Mouse (Mus musculus): ENCODE data around the gene Ifngr2.

Ifngr2 gene

DNA sequence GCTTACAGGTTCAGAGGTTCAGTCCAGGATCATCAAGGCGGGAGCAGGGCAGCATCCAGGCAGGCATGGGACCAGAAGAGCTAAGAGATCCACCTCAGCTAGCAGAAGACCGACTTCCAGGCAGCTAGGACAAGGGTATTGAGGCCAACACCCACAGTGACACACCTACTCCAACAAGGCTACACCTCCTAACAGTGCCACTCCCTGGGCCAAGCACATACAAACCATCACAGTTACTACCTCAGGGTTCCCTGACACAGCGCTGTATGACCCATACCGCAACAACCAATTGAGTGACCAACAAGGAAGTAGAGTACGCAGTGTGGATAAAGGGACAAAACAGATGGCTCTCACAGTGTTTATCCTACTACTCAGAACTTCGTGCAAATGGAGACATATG, 10.5 kb upstream of the Ifngr2 start:
- DNase-seq (ENCODE audit: low spot score), result no peak

DNA sequence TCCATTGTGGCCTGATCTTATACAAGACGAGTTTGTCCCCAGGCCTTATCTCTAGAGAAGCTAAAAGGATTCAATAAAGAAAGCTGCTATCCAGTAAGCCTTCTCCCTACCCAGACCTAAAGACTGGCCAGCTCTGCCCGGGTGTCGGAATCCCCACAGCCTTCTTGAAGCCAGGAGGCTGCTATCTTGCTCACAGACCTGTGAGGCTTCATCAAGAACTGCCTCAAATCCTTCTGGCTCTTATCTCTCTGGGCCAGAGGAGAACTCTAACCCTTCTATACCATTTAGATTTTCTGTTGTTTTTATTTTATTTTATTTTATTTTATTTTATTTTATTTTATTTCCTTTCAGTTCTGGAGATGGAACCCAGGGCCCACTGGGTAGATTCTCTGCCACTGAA, 9.8 kb upstream of the Ifngr2 start:
- no peak for DNase-seq (ENCODE audit: low spot score)

DNA sequence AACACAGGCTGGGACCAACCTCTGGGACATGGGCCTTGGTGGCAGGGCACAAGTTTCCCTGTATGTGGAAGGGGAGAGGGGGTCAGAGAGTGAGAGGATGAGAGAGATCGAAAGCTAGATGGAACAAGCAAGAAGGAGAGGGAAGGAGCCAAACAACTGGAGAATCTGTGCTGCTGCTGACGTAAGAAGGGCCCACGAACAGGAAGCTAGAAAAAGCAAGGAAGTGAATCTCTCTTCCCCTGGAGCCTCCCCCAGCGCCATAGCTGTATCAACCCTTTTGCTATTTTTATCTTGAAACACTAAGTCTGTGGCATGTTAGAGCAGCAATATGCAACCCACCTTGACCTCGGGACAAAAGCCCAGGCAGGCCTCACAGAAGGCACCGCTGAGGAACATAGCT, 8.8 kb upstream of the Ifngr2 start:
- no peak for DNase-seq (ENCODE audit: low spot score)

DNA sequence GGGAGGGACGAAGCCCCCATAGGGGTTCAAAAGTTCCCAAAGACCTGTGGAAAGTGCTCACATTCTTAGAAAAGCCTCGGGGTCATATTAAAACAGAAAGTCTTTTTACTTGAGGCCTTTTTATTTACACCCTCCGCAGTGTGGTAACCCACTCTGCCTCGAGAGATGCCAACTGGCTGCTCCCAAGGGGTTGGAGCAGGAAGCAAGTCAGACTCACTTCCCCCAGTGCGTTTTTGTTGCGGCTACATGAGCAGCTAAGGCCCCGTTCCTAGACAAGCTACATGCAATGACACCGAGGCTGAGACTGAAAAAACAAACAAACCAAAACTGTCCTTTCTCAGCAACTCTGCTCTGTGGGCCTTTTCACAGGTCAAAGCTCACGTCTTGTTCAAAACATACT, 8.4 kb upstream of the Ifngr2 start:
- DNase-seq (ENCODE audit: low spot score), result no peak

DNA sequence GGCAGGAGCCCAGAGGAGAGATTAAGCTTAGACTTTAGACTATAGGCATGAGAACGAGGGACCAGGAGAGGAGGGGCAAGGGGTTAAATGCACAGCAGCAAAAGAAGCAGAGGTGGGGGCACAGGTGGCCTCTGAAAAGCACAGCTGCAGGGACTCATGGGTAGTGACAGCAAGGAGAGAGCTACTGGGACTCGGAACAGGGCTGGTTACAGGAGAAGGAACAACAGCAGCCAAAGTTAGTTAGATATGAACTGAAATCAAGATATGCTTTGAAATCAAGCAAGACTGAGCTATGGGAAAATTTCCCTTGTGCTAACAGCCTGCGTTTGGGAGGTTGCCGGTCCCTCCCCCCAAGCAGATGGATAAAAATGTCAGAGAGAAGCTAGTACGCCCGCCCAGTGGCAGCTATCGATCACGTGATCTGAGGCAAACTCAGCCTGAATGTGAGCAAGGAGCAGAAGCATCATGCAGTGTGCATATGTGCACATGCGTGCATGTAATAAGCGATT, 5.2 kb upstream of the Ifngr2 start:
- DNase-seq (ENCODE audit: low spot score), result no peak

DNA sequence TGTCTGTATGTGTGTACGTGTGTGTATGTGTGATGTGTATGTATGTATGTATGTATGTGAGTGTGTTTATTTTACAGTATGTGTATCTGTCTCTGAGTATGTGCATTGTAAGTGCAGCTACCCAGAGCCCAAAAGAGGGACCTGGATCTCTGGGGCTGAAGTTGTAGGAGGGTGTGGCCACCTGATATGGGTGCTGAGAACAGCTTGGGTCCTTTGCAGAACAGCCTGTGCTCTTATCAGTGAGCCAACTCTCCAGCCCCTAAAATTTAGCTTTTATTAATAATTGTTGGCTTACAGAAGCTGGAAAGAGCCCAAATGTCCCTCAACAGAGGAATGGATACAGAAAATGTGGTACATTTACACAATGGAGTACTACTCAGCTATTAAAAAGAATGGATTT, 3.3 kb upstream of the Ifngr2 start:
- no peak for DNase-seq (ENCODE audit: low spot score)

DNA sequence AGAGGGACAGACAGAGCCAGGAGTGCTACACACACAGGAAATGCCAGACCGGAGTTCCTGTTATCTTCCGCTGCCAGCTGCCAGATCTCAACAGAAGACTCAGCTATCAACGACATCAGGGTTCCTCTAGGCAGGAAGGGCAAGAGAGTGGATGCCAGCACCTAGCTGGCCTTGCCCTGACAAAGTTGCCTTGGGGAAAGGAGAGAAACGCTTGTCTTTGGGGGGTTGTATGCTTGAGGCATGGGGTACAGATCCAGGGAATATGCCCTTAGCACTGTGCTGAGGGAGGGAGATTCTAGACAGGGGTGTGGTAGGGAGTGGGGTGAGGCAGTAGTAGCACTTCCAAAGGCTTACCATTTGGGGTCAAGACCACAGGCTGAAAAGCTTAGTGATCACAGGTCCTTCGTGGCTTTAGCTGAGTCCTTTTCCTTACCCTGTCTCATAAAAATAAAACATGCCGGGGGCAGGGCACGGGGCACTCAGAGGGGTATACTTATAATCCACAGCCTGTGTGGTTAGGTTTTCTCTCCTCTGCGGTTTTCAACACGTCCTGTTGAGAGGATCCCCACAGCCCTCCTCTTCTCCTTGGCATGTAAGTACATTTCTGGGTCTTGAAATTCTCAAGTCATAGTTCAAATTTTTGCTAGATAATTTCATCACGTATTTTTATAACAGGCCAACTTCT, 1.1 kb upstream of the Ifngr2 start:
- DNase-seq (ENCODE audit: low spot score), result peak; percentile 83

DNA sequence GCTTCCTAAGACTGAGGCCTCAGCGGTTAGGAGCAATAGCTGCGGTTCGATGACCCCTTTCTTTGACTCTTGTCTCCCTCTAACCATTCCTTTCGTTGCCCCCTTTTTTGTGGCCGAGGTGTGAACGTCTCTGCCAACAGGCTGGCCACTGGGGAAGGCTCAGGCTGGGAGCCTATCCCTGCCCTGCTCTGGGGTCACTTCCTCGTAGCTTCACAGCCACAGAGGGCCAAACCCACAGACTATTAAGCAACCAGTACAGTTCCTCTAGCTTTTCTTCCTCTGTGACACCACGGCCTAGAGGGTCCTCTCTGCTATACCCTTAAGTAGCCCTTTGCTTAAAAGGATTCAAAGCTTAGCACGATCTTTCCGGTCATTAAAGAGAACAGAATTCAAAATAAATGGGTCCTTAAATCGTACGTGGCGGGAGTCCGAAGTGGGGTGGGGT, 459 bp upstream of the Ifngr2 start:
- DNase-seq (ENCODE audit: low spot score), result peak; percentile 73

DNA sequence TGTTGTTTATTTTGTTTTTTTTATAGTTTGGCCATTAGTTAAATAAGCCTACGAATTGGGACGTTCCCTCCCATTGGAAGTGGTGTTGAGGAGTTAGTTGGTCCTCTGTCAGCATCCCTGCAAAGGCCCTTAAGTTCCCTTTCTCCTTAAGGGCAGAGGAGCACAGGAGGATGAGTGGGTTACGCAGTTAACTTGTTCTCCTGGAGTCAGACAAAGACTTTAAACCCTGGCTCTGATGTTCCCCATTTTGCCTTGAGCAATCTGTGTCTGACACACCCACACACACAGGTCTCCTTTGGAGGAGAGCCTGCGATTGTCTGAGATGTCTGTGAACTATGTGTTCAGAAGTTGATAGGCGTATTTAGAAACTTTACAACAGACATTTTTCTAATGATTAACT, 1.1 kb downstream of the Ifngr2 start:
- DNase-seq (ENCODE audit: low spot score), result peak; percentile 31

DNA sequence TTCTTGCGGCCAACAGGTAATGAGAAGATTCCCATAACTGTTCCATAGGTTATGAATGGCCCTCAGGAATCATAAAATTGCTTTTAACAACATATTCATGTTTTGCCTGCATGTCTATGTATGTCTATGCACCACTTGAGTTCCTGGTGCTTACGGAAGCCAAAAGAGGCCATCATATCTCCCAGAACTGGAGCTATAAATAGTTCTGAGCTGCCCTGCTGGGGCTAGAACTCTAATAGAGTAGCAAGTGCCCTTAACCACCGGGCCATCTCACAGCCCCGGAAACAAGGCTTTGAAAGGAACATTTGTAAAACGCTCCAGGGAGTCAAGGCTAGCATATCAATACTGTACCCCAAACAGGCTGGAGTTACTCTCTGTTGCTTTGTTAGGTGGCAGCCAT, 1.7 kb downstream of the Ifngr2 start:
- no peak for DNase-seq (ENCODE audit: low spot score)

DNA sequence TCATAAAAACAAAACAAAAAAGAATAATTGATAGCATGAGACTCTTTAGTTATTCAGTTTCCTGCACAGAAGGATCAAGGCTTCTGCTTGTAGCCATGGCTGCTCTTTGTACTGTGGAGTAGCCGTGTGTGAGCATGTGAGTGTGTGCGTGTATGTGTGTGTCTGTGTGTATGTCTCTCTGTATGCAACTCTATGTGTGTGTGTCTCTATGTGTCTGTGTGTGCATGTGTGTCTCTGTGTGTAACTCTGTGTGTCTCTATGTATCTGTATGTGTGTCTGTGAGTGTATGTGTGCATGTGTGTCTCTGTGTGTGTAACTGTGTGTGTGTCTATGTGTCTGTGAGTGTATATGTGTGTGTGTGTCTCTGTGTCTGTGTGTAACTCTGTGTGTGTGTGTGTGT, 2.1 kb downstream of the Ifngr2 start:
- no peak for DNase-seq (ENCODE audit: low spot score)

DNA sequence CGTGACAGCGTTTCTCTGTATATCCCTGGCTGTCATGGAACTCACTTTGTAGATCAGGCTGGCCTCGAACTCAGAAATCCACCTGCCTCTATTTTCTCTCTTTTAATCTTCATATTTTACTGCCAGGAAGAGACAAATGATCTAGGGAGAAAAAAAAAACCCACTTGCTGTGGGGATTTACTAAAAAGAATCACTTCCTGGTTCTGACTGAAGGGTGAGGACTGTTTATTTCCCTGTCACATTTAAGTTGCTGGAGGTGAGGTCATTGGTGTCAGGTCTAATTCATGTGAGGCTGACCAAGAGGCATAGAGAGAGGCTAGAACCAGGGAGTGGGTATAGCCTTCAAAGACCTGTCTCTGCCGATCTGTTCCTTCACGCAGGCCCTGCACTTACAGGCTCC, 2.7 kb downstream of the Ifngr2 start:
- DNase-seq (ENCODE audit: low spot score), result no peak

DNA sequence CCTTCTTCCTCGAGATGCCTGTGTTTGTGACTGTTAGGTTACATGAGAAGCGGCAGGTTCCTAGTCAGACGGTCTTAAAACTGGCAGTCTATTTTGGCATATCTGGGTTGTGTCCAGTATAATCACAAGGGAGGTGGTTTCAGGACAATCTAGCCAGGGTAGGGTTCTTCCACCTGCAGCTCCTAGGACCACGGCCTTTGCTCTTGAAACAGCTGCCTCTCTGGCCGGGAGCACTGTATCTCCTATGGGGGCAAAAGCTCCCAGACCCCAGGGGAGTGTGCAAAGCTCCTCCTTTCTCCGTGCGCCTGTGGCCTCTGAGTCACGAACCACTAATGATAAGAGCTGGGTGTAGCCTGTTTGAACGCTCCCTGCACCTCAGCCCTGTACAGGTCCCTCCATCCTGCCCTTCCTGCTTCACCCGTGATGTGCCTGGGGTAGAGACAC, 4.2 kb downstream of the Ifngr2 start:
- peak; percentile 27 for DNase-seq (ENCODE audit: low spot score)

DNA sequence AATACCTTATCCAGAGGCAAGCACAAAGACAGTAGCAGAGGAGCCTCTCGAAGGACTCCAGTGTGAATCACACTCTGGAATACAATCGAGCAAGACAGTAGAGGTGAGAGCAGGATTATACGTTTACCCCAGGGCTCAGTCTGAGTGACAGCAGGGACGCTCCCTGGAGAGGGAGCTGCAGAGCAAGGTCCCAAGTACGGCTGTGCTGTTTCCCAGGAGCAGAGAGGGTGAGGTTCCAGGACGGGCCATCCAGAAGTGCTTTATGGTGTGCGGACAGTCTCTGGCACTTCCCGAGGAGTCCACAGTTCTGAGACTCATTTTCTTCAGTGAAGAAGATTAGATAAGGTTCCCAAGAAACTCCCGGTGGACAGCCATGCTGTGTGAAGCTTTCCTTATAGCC, 5.2 kb downstream of the Ifngr2 start:
- DNase-seq (ENCODE audit: low spot score), result no peak

DNA sequence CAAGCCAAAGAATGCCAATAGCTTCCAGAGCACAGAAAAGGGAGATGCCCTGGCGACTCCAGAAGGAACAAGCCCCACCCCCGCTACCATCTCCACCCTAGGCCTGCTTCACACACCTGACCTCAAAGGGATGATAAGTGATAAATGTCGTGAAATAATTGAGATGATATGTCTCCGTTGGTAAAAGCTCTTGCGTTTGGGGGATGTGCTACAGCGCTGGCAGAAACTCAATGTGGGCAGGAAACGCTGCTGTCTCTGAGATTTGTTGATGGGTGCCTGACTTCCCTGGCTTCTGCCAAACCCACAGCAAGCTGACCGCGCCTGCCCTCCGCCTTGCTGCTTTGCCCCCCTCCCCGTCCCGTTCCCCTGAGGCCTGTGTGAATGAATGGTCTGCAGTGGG, 6.8 kb downstream of the Ifngr2 start:
- peak; percentile 78 for DNase-seq (ENCODE audit: low spot score)

DNA sequence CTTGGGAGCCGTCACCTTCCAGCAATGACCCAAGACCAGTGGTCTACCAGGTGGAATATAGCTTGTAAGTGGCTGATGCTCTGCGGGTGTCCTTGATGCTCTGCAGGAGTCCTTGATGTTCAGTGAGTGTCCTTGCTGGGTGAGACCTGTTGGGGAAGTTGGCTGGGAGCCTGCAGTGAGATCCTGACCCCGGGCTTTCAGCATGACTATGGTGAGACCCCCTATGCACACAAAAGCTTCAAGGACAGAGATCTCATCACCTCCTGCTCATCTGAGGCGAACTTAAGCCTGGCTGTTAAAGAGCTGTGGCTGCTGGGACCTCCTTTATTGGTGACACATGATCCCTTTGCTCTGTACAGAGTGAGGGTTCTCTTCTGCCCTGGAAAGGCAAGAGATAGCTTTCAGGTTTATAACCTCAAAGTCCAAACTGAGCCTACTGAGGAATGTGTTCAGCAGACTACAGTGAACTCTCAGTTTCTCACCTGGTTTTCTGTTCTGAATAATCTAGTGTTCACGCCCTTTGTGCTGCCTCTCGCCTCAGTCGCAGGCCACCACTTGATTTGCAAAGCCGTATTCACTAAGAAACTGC, 8.2 kb downstream of the Ifngr2 start:
- DNase-seq (ENCODE audit: low spot score), result no peak

DNA sequence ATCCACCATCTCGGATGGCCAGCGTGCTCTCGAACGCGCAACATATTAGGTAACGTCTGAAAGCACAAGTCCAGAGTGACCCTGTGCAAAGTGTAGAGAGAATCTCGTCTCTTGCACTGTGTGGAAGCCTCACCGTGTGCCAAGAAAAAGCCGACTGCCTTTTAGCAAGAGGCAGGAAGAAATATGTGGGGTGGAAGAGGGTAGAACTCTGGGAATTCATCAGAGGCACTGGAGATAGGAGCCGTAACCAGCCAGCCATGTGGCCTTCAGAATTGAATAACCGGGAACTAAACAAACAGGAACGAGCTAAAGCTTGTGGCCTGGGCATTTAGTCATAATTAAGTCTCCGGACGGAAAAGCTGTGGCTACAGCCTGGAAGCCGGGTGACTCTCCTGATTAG, 9.8 kb downstream of the Ifngr2 start:
- no peak for DNase-seq (ENCODE audit: low spot score)

DNA sequence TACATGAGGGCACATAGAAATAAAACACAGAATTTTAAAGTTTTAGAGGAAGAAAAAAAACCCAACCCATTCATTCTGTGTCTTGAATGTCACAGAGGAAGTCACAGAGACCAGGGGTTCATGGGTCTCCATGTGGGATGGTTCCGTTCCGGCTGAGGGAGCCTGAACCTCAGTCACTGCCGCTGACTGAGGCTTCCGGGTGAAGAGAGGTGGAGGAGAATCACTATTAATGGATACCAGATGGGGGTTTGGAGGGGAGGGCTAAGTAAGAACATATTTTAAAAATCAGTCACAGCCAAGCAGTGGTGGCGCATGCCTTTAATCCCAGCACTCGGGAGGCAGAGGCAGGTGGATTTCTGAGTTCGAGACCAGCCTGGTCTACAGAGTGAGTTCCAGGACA, 10.3 kb downstream of the Ifngr2 start:
- DNase-seq (ENCODE audit: low spot score), result no peak

DNA sequence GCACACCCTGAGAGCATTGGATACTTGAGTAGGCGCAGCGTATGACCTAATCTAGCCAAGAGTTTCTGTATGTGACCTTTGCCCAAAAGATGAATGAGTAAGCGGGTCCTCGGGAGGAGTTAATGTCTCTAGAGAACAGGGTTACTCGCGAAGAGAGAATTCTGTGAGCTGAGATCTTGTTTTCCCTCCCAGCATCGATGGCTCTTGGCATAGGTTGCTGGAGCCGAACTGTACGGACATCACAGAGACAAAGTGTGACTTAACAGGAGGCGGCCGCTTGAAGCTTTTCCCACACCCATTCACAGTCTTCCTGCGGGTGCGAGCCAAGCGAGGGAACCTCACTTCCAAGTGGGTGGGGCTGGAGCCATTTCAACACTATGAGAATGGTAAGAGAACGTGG, 10.8 kb downstream of the Ifngr2 start:
- DNase-seq (ENCODE audit: low spot score), result peak; percentile 59

DNA sequence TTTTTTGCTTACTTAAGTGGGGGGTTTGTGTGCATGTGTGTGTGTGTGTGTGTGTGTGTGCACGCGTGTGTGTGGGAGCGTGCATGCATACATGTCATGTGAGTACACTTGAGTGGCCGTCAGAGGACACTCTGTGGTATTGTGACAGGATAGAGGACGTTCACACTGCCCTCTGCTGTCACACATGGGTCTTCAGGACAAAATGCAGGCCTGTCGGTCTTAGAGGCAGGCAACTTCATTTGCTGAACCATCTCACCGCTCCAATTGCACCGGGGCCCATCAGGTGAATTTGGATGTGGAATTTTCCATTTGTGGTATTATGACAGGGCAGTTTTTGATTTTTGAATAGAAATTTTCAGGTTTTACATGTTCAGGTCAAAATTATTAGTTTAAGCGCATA, 14.2 kb downstream of the Ifngr2 start:
- DNase-seq (ENCODE audit: low spot score), result peak; percentile 52

DNA sequence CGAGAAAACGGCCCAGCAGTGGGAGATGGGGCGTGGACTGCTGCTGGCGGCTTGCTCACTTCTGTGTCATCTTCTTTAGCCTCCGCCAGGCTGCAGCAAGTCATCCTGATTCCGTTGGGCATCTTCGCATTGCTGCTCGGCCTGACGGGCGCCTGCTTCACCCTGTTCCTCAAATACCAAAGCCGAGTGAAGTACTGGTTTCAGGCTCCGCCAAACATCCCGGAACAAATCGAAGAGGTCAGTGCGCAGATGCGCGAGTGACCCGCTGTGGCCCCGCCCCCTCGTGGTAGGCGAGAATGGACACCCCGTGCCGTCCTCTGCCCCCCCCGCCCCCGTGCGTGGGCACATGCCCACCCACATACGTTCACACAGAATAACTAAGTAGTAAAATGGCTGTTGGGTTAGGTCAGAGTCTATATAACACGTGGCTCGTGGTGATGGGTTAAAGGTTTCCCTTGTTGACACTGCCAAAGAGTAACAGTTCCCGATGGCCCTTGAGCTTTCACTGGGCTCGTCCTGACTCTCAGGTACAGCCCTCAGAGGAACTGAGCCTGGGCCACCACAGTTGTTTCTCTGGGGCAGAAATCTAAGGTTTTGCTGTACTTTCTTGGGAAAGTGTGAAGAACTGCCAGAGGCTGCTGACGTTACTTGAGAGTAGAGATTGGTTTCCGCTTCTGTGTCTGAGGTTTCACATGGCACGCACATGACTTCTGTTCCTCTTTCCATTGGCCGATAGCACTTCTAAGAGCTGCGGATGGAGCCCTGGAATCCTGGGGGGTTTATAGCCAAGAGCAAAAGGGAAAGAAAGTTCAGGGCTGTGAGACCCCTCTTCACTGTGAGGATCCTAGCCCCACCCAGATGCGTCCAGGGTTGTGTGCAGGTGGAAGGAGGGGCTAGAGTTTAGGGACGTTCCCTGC, 14.9 kb downstream of the Ifngr2 start:
- DNase-seq (ENCODE audit: low spot score), result no peak

DNA sequence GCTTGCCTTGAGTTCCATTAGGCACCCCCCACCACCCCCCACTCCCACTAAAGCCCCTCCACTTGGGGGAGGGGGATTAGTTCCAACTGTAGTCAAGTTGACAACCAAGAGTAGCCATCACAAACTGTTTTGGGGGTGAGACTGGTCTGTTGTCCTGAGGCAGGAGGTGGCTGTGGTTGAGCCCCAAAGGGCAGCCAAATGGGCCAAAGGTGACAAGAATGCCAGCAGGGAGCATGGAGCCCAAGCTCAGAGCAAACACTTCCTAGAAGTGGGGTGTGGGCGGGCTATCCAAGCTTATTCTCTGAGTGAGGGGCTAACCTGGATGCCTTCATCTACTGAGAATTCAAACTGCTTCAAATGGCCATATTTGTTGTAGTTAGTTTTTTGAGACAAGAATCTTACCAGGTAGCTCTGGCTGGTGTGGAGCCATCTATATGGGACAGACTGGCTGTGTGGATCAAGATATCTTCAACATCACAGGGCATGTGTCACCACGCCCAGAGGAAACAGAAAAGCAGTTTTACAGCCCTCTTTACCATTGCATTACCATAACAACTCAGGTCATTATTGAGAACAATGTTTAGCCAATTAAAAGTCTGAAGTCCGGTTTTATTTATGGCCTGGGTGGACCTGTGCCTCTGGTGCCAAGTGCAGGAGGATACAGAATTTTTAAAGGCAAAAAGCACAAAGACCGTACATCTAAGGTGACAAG, 17.9 kb downstream of the Ifngr2 start:
- DNase-seq (ENCODE audit: low spot score), result no peak
